Mouse (Mus musculus) macrophage (primary cell): ENCODE data around the gene Clec1b. TPM values are rescaled to one million over a fixed set of nuclear protein-coding genes. Genes with fewer than 3 reads are reported as not detected.
A peak's percentile ranks its signal among the peaks of the same experiment; 100 is the strongest.

Experiments used
- H3K27ac ChIP-seq: fragments of 350-480 bp; formaldehyde crosslinking; 2 replicates; pipeline ENCODE4 v1.9.0; 2021
- H3K36me3 ChIP-seq: fragments of 350-480 bp; formaldehyde crosslinking; 2 replicates; pipeline ENCODE4 v1.9.0; 2021; ENCODE audit errors: inconsistent target
- H3K4me3 ChIP-seq: fragments of 350-480 bp; formaldehyde crosslinking; 2 replicates; pipeline ENCODE4 v1.9.0; 2021; ENCODE audit errors: inconsistent target
- H3K79me2 ChIP-seq: fragments of 350-480 bp; formaldehyde crosslinking; 2 replicates; pipeline ENCODE4 v1.9.0; 2021; ENCODE audit errors: inconsistent target
- WGBS: methylation state at CpG from one replicate; pipeline ENCODE4 v1.1.7; 2026; ENCODE audit warnings: inconsistent platforms; ENCODE audit not compliant: missing documents; 5-methylcytosine and 5-hydroxymethylcytosine counted together
- polyA plus RNA-seq: library from polyadenylated mRNA; stranded (reverse); fragments of 250-400 nt; gene quantifications from 3 replicates; pipeline ENCODE4 v1.2.4, GENCODE M21; 2018; ENCODE audit warnings: inconsistent platforms

Gene Clec1b
- polyA plus RNA-seq, 1 experiment from 2014 or later = 5.0 TPM

DNA sequence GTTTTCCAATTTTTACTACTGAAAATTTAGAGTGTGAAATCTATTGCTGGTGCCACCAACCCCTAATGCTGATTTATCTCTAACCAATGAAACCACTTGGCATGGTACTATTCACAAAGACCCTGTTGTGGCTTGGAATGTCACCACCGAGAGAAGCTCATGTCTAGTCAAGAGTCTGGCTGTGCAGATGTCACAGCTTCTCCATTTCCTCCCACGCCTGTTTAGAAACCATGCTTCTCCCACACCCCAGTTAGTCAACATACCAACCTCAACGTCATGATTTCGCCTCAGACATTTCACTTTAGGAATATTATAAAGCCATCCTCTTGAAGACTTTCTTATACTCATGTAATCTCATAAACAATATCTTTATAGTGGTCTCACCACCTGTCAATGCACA lies 30.2 kb downstream of the Clec1b start:
- WGBS = 36% methylated on average over 4 of the region's 4 CpGs
- H3K79me2 ChIP-seq = no peaks in the 10 kb centered on the region
- H3K36me3 ChIP-seq = no peaks in the 10 kb centered on the region
- H3K4me3 ChIP-seq = no peak overlapping the region
- no peak overlapping the region for H3K27ac ChIP-seq

DNA sequence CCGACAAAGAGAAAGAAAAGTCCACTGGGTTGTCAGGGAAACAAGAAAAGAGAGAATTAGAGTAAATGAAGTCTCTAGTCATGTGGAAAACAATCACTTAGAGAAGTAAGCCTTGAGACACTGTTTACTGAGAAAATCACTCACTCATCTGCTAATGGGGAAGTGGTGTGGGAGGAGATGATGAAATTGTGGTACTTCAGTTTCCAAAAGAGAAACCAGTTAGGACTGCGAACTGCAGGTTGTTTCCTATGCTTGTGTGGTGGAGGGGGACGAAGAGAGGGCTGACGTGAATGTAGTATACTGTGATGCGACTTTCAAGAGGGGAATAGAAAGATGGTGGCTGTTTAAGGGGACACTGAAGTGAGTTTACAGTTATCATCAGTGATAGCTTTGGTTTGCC lies 37.1 kb downstream of the Clec1b start:
- H3K79me2 ChIP-seq = no peaks in the 10 kb centered on the region
- no peaks in the 10 kb centered on the region for H3K36me3 ChIP-seq
- WGBS = 0% methylated on average over 5 of the region's 5 CpGs
- H3K27ac ChIP-seq = peak overlapping the region; percentile 34
- 0 out of 2 replicates have a peak overlapping the region, but pooled peaks have one; percentile 1 for H3K4me3 ChIP-seq

DNA sequence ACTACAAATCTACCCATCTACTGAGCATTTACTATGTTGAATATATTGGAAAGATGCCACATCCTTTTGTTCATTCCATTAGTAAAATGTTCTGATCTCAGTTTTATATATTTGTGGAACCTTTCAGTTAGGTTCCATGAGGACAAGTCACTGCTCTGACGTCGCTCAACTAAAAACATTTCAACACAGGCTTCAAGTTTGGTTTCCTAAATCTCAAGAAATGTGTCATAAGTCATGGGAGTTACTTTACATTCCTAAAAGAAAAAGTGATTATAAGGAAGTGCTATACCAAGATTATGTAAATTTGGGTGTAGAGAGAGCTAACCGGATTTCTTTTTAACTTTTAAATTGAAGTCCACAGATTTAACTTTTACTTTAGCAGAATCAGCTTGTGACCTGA lies 38.9 kb downstream of the Clec1b start:
- Histone ChIP-seq H3K4me3 (no peak overlapping the region), H3K36me3 (no peaks in the 10 kb centered on the region), H3K27ac (no peak overlapping the region), H3K79me2 (no peaks in the 10 kb centered on the region)
- WGBS = 27% methylated on average over 3 of the region's 3 CpGs

DNA sequence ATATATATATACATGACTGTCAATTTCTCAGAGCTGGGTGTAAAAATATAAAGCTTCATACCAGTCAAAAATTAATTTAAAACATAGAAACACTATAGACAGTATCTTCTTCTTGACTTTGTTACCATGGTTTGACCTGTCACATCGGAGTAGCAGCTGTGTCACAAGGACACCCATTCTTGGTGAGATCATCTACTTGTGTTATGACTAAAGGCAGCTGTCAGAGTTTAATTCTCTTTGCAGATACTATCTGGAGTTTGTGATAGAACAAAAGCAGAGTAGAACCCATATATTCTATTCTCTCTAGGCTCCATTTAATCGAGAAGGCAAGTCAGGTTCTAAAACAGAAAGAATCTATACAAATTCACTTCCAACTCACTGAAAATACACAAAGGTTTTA lies 40.9 kb downstream of the Clec1b start:
- no peak overlapping the region for H3K27ac ChIP-seq
- no peaks in the 10 kb centered on the region for H3K36me3 ChIP-seq
- WGBS = 100% methylated on average over 2 of the region's 2 CpGs
- H3K4me3 ChIP-seq = no peak overlapping the region
- H3K79me2 ChIP-seq = no peaks in the 10 kb centered on the region

DNA sequence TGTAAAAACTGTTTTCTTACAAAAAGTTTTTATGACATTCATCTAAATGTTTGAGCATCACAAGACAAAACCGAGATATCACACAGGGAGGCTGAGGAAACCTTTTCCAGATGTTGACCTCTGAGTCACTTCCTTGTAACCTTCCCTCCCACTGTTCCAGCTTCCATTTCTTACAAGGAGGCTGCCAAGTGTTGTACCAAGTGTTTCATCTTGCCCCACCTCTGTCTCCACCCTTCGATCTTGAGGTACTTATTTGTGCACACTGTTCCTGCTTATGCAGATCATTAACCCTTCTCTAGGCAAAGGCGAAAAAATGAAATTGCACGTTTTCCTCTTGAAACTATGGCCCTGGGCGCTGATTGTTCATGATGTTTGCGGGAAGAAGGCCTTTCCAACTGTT lies 52.6 kb downstream of the Clec1b start:
- Histone ChIP-seq H3K4me3 (no peak overlapping the region), H3K36me3 (no peaks in the 10 kb centered on the region), H3K27ac (no peak overlapping the region), H3K79me2 (no peaks in the 10 kb centered on the region)
- WGBS = 81% methylated on average over 6 of the region's 6 CpGs

DNA sequence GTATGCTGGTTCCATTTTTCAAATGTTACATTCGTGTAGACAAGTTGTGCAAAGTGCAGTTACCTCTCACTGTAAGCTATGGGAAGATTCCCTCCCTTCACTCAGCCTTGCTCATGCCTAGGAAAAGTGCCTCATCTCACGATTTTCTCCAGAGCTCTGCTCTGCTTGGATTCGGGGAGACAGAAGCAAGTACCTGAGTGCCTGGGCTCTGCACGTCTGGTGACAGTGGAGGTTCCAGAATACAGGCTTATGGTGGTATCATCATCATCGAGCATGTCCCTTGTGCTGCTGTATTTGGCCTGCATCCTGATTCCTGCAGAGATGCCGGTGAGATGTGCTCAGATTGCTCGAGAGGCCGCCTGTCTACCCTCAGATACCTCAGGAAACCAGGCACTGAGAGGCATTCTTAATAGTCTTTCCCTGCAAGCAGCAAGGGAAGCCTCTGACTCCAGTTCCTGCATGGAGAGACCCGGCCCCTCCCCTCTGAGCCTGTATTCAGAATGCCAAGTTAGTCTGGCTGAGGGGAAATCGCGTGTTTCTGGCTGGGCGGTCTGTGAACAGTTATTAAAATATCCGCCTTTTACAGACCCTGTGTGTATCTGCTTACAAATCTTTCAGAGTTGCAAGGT lies 54.4 kb downstream of the Clec1b start, which contains the start of gene Clec1a:
Gene Clec1a (minus strand): TSS at position 590 of the 629 bp plus-strand sequence.
- WGBS = 40% methylated on average over 13 of the region's 13 CpGs
- Histone ChIP-seq H3K79me2 (no peaks in the 10 kb centered on the region), H3K4me3 (peak within 1 kb of the TSS; percentile 5; the same call in 1 of the 2 replicates), H3K36me3 (no peaks in the 10 kb centered on the region), H3K27ac (no peak within 1 kb of the TSS)

Other genes starting within 250 kb of the Clec1b start
- gene Clec2d, start 216.7 kb upstream of the Clec1b start, polyA plus RNA-seq = 120 to 201 TPM (median 122 TPM) in 3 replicates
- 2.4 to 12.8 TPM (median 4.1 TPM) in 3 replicates for gene Cd69, start 121.9 kb upstream of the Clec1b start, polyA plus RNA-seq
- not detected in 3 replicates for gene 4922502D21Rik, start 65.5 kb upstream of the Clec1b start, polyA plus RNA-seq
- 168 to 417 TPM (median 176 TPM) in 3 replicates for gene Clec12a, start 54.6 kb upstream of the Clec1b start, polyA plus RNA-seq
- gene Clec12b, start 11.4 kb upstream of the Clec1b start, polyA plus RNA-seq = not detected in 3 replicates
- gene Clec9a, start 11.6 kb downstream of the Clec1b start, polyA plus RNA-seq = 0.48 to 1.2 TPM in 2 of 3 replicates, not detected in the other
- gene Clec1a, start 54.7 kb downstream of the Clec1b start, polyA plus RNA-seq = 0.12 to 0.80 TPM (median 0.65 TPM) in 3 replicates
- 0.28 to 0.32 TPM (median 0.30 TPM) in 3 replicates for gene Olr1, start 109.9 kb downstream of the Clec1b start, polyA plus RNA-seq
- not detected in 3 replicates for gene Tmem52b, start 115.3 kb downstream of the Clec1b start, polyA plus RNA-seq
- gene Gabarapl1, start 135.9 kb downstream of the Clec1b start, polyA plus RNA-seq = 89.2 to 276 TPM (median 184 TPM) in 3 replicates
- gene Klre1, start 180.6 kb downstream of the Clec1b start, polyA plus RNA-seq = not detected in 3 replicates
- 0.64 to 1.4 TPM (median 0.66 TPM) in 3 replicates for gene Klrd1, start 194.5 kb downstream of the Clec1b start, polyA plus RNA-seq
- gene Klrk1, start 226.6 kb downstream of the Clec1b start, polyA plus RNA-seq = 0.21 to 2.0 TPM (median 1.7 TPM) in 3 replicates
- not detected in 3 replicates for gene Klrc3, start 246.0 kb downstream of the Clec1b start, polyA plus RNA-seq